Mouse (Mus musculus) kidney, postnatal 0 days (tissue): ENCODE measurements at regions not wholly inside any gene's neighbourhood (a gene's known extent, or its start where the extent isn't known, plus 50 kb on each side); places are given as distances from the start of the nearest gene placed in this dataset.

Source experiments
- ATAC-seq: fragments of 200-750 bp; cut with Nextera tagmentation; replicated peaks from 2 replicates; pipeline ENCODE4 v1.8.0; 2017; ENCODE audit warnings: low read depth, moderate number of reproducible peaks, moderate TSS enrichment, moderate library complexity; ENCODE audit not compliant: low FRiP score
- DNase-seq: peaks from one replicate; pipeline ENCODE4 v3.0.0-alpha.2; 2016; ENCODE audit warnings: low spot score
- H3K27ac ChIP-seq: fragments of 300-500 bp; sonication (generic); 2 replicates; pipeline ENCODE4 v1.5.1; 2014; ENCODE audit warnings: mild to moderate bottlenecking
- H3K27me3 ChIP-seq: fragments of 300-500 bp; sonication (generic); 2 replicates; pipeline ENCODE4 v1.6.1; 2014; ENCODE audit warnings: low read length, mixed read lengths; ENCODE audit not compliant: insufficient read depth
- H3K36me3 ChIP-seq: fragments of 300-500 bp; sonication (generic); 2 replicates; pipeline ENCODE4 v1.6.1; 2014; ENCODE audit warnings: low read length, mixed read lengths; ENCODE audit not compliant: insufficient read depth
- H3K4me1 ChIP-seq: fragments of 300-500 bp; sonication (generic); replicated peaks from 2 replicates; pipeline ENCODE4 v1.6.1; 2014; ENCODE audit warnings: antibody characterized with exemption, low read length, mixed read lengths; ENCODE audit not compliant: insufficient read depth
- H3K4me2 ChIP-seq: fragments of 300-500 bp; sonication (generic); 2 replicates; pipeline ENCODE4 v1.6.1; 2014; ENCODE audit warnings: mild to moderate bottlenecking, low read length, moderate library complexity, mixed read lengths
- H3K4me3 ChIP-seq: fragments of 300-500 bp; sonication (generic); replicated peaks from 2 replicates; pipeline ENCODE4 v1.5.1; 2014; ENCODE audit warnings: low read depth, low read length
- H3K9ac ChIP-seq: fragments of 300-500 bp; sonication (generic); 2 replicates; pipeline ENCODE4 v1.6.1; 2014; ENCODE audit warnings: low read depth, low read length
- H3K9me3 ChIP-seq: fragments of 300-500 bp; sonication (generic); replicated peaks from 2 replicates; pipeline ENCODE4 v1.6.1; 2016; ENCODE audit warnings: low read length, inconsistent platforms, mixed read lengths
- CTCF ChIP-seq: IDR thresholded peaks from 2 replicates; pipeline ENCODE4 v1.5.1; 2016; ENCODE audit warnings: antibody characterized with exemption, low read depth, mild to moderate bottlenecking, moderate library complexity
- WGBS: fragments of 180-500 bp; shearing (Covaris S2); extraction: QIAGEN DNeasy Blood & Tissue Kit; methylation state at CpG from one replicate; pipeline ENCODE4 v1.1.7; 2014; 5-methylcytosine and 5-hydroxymethylcytosine counted together

- Histone ChIP-seq H3K9ac (no peak overlapping the region), H3K9me3 (no peaks in the 10 kb centered on the region), H3K4me3 (no peak overlapping the region), H3K27ac (no peak overlapping the region), H3K27me3 (no peaks in the 10 kb centered on the region), H3K4me2 (no peak overlapping the region), H3K36me3 (no peaks in the 10 kb centered on the region), H3K4me1 (peaks cover 2% of the 10 kb centered on the region; the same call in 1 of the 2 replicates)
- ATAC-seq: peak; percentile 71
- peak; percentile 54 for DNase-seq
- WGBS: 8% methylated on average over 3 of the region's 3 CpGs
- no peak for TF ChIP-seq CTCF
These were observed 155.4 kb upstream of the Lrig3 start for GRCm38 (mm10) chr10:125810590-125810989.

DNA sequence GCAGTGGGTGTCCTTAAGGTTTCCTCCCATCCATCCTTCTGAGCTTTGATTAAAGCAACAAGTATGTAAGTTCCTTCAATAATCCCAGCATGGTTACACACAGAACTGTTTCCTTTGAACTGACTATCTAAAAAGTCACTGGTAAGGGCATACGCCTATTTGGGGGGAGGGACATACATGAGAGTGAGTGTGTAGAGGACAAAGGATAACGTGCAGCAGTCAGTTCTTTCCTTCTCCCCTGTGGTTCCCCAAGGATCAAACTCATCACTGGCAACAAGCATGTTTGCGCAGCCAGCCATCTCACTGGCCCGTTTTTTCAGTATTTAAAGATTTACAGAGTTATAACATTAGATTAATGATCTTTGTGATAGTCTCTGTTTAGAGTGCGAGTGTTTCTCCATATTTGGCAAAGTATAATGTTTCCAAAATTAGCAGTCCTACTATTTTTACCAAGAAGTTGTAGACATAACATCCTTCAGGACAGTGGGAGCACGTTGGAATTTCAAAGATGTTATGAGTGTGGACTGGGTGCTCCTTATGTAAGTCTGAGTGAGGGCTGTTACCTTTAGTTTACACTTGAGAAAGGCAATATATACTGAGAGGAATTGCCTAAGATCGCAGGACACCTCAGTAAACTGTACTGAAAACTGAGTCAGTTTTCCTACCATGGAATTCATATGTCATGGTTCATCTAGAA lies 151.6 kb upstream of the Lrig3 start:
- 39% methylated on average over 7 of the region's 7 CpGs for WGBS
- no peak overlapping the region for H3K4me3 ChIP-seq
- H3K36me3 ChIP-seq: no peaks in the 10 kb centered on the region
- H3K27ac ChIP-seq: no peak overlapping the region
- no peaks in the 10 kb centered on the region for H3K27me3 ChIP-seq
- ATAC-seq (no peak), DNase-seq (peak; percentile 61)
- no peak for TF ChIP-seq CTCF
- H3K9me3 ChIP-seq: no peaks in the 10 kb centered on the region
- no peak overlapping the region for H3K9ac ChIP-seq
- no peak overlapping the region for H3K4me2 ChIP-seq
- peaks cover 2% of the 10 kb centered on the region; the same call in 1 of the 2 replicates for H3K4me1 ChIP-seq

DNA sequence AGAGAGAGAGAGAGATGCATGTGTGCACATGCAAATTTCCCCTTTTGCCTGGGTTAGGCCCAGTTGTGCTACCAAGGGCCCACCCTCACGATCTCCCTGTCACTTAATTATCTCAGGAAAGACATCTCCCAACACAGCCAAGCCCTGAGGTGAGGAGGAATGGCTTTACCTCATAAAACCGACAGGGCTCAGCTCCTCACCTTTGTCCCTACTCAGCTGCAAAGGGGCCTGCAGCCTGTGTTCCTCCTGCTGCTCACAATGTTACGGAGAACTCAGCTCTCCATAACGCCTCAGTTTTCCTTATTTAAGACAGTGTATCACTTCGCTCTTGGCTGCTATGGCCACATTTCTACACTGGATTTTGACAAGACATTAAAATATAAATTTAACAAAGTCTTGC lies 133.8 kb upstream of the Lrig3 start:
- DNase-seq (no peak), ATAC-seq (no peak)
- Histone ChIP-seq H3K9me3 (no peaks in the 10 kb centered on the region), H3K4me2 (no peak overlapping the region), H3K4me1 (no peaks in the 10 kb centered on the region), H3K9ac (no peak overlapping the region), H3K4me3 (no peak overlapping the region), H3K36me3 (no peaks in the 10 kb centered on the region), H3K27ac (no peak overlapping the region), H3K27me3 (no peaks in the 10 kb centered on the region)
- TF ChIP-seq CTCF: no peak
- WGBS: 48% methylated on average over 5 of the region's 5 CpGs

- WGBS: 84% methylated on average over 7 of the region's 7 CpGs
- H3K27ac ChIP-seq: no peak overlapping the region
- ATAC-seq: no peak
- H3K4me3 ChIP-seq: no peak overlapping the region
- H3K4me1 ChIP-seq: no peaks in the 10 kb centered on the region
- H3K27me3 ChIP-seq: no peaks in the 10 kb centered on the region
- no peaks in the 10 kb centered on the region for H3K36me3 ChIP-seq
- no peak for DNase-seq
- H3K4me2 ChIP-seq: no peak overlapping the region
- TF ChIP-seq CTCF: no peak
- no peak overlapping the region for H3K9ac ChIP-seq
- H3K9me3 ChIP-seq: no peaks in the 10 kb centered on the region
These were observed 133.2 kb upstream of the Lrig3 start for GRCm38 (mm10) chr10:125832764-125833163.

- no peak overlapping the region for H3K4me2 ChIP-seq
- no peaks in the 10 kb centered on the region for H3K9me3 ChIP-seq
- ATAC-seq (no peak), DNase-seq (no peak)
- no peak overlapping the region for H3K4me3 ChIP-seq
- no peak overlapping the region for H3K27ac ChIP-seq
- no peaks in the 10 kb centered on the region for H3K4me1 ChIP-seq
- 83% methylated on average over 4 of the region's 4 CpGs for WGBS
- no peaks in the 10 kb centered on the region for H3K36me3 ChIP-seq
- H3K9ac ChIP-seq: no peak overlapping the region
- TF ChIP-seq CTCF: no peak
- H3K27me3 ChIP-seq: no peaks in the 10 kb centered on the region
These were observed 132.0 kb upstream of the Lrig3 start for GRCm38 (mm10) chr10:125833989-125834388.

GRCm38 (mm10) chr10:125838982-125839381 lies 127.0 kb upstream of the Lrig3 start:
- H3K27ac ChIP-seq: no peak overlapping the region
- 56% methylated on average over 11 of the region's 11 CpGs for WGBS
- no peak overlapping the region for H3K9ac ChIP-seq
- no peaks in the 10 kb centered on the region for H3K27me3 ChIP-seq
- ATAC-seq: no peak
- no peak overlapping the region for H3K4me2 ChIP-seq
- H3K36me3 ChIP-seq: no peaks in the 10 kb centered on the region
- H3K9me3 ChIP-seq: no peaks in the 10 kb centered on the region
- no peaks in the 10 kb centered on the region; the same call in 1 of the 2 replicates for H3K4me1 ChIP-seq
- no peak for DNase-seq
- TF ChIP-seq CTCF: no peak
- no peak overlapping the region for H3K4me3 ChIP-seq

DNA sequence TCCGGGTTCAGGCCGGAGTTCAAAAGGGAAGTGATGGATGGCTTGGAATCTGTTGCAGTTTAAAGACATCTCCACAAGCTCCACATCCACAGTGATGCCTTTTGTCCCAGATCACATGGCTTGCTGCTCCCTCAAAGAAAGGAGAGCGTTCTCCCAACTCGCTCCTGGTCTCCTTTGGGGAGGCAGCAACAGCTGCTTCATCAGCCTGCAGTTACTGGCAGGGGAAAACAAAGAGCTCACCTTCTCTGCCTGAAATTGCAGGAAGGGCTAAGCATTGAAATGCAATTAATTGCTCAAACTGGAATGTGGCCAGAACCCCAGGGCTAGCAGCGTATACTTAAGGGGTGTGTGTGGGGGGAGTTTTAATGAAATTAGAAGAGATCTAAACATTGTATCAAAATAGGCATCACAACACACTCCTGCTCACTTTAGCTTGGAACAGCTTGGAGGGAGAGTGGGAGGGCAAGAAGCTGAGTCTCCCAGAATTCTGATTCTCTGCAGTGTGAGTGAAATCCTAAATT lies 126.3 kb upstream of the Lrig3 start:
- DNase-seq: peak; percentile 28
- no peak for ATAC-seq
- Histone ChIP-seq H3K27me3 (no peaks in the 10 kb centered on the region), H3K27ac (no peak overlapping the region), H3K9ac (no peak overlapping the region), H3K4me3 (no peak overlapping the region), H3K4me1 (no peaks in the 10 kb centered on the region; the same call in 1 of the 2 replicates), H3K4me2 (no peak overlapping the region), H3K9me3 (no peaks in the 10 kb centered on the region), H3K36me3 (no peaks in the 10 kb centered on the region)
- 17% methylated on average over 5 of the region's 5 CpGs for WGBS
- TF ChIP-seq CTCF: no peak
